Mouse (Mus musculus): Measurements from ENCODE around the gene Appbp2. TPM values are rescaled to one million over a fixed set of nuclear protein-coding genes. Genes with fewer than 3 reads are reported as not detected.

The Appbp2 gene
- polyA plus RNA-seq, 1 experiment from 2014 or later, result 39.4 TPM

DNA sequence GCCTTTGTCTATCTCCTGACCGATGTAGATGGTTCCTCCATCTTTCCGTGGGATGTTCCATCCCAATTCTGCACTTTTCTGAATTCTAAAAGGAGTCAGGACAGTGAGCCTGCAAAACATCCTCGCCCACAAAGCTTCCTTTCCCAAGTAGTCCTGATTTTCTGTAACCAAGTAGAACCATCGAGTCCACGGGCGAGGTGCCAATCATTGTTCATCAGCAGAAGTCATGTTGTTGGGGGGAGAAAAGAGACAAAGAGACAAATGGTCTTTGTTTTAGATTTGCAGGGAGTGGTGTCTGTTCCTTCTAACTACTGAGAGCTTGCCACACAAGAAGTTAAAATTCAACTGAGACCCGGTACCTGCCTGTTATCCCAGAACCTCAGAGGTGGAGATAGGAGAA, 18.7 kb upstream of the Appbp2 start:
- no peak for ATAC-seq (ENCODE audit: insufficient read depth, low FRiP score, low read depth)
- H3K4me2 ChIP-seq, result no peak overlapping the region
- H3K27me3 ChIP-seq (replicated peaks), result no peaks in the 10 kb centered on the region
- H3K9ac ChIP-seq, result no peak overlapping the region
- no peak overlapping the region for H3K27ac ChIP-seq
- H3K4me3 ChIP-seq (replicated peaks), result no peak overlapping the region
- no peaks in the 10 kb centered on the region for H3K4me1 ChIP-seq
- H3K9me3 ChIP-seq, result no peaks in the 10 kb centered on the region
- H3K36me3 ChIP-seq, result no peaks in the 10 kb centered on the region
- WGBS, result 70% methylated on average over 7 of the region's 7 CpGs

DNA sequence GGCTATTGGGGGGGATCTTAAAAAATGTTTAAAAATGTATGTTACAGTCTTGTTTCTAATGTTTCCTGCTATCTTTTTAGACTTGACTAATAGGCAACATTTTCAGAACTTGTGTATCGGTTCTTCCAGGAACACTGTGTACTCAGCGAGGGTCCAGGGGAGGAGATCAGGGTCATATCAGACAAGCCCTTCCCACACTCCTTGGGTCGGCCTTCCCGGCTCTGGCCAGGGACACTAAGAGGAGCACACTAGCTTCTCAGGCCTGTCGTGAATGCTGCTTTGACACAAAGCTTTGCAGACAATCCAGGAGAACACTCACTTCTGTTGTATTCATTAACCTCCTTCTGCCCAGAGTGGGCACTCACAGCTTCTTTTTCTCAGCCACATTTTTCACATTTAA, 18.1 kb upstream of the Appbp2 start:
- H3K9me3 ChIP-seq, result no peaks in the 10 kb centered on the region
- no peaks in the 10 kb centered on the region for H3K27me3 ChIP-seq (replicated peaks)
- H3K4me3 ChIP-seq (replicated peaks), result no peak overlapping the region
- no peak overlapping the region for H3K27ac ChIP-seq
- no peak overlapping the region for H3K9ac ChIP-seq
- WGBS, result 65% methylated on average over 5 of the region's 5 CpGs
- no peak for ATAC-seq (ENCODE audit: insufficient read depth, low FRiP score, low read depth)
- no peaks in the 10 kb centered on the region for H3K4me1 ChIP-seq
- no peak overlapping the region for H3K4me2 ChIP-seq
- H3K36me3 ChIP-seq, result no peaks in the 10 kb centered on the region

DNA sequence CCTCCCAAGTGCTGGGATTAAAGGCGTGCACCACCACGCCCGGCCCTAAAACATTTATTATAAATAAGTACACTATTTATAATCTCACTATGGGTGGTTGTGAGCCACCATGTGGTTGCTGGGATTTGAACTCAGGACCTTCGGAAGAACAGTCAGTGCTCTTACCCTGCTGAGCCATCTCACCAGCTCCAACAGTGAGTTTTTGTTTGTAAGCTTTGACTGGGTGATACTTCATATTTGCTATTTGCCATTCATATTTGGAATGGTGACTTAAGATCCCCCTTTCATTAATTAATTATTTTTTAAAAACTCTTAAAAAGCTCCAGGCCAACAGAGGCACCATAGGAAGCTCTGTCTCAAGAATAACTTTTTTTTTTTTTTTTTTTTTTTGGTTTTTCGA, 17.0 kb upstream of the Appbp2 start:
- no peak for ATAC-seq (ENCODE audit: insufficient read depth, low FRiP score, low read depth)
- Histone ChIP-seq H3K4me3 (replicated peaks) (no peak overlapping the region), H3K36me3 (no peaks in the 10 kb centered on the region), H3K4me1 (no peaks in the 10 kb centered on the region), H3K4me2 (no peak overlapping the region), H3K27ac (no peak overlapping the region), H3K27me3 (replicated peaks) (no peaks in the 10 kb centered on the region), H3K9ac (no peak overlapping the region), H3K9me3 (no peaks in the 10 kb centered on the region)
- 87% methylated on average over 5 of the region's 5 CpGs for WGBS

DNA sequence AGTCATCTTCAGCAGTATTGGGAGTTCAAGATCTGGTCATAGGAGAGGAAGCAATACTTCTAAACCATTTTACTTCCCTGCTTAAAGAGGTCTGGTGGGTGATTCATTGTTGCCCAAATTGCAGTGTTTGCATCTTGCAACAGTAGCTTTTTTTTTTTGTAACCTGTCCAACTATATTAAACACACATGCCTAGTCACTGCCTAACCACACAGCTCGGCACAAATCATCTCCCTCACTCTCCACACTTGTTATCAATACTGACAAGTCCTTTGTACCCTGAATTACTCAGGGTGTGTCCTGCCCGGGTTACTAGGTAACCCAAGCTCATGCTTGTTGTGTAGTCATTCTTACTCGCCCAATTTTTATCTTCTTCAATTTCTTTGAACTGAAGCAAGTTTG, 15.5 kb upstream of the Appbp2 start:
- no peaks in the 10 kb centered on the region for H3K27me3 ChIP-seq (replicated peaks)
- 43% methylated on average over 3 of the region's 3 CpGs for WGBS
- H3K9ac ChIP-seq, result no peak overlapping the region
- H3K4me3 ChIP-seq (replicated peaks), result no peak overlapping the region
- peak; percentile 63; the same call in 1 of the 2 replicates for ATAC-seq (ENCODE audit: insufficient read depth, low FRiP score, low read depth)
- no peaks in the 10 kb centered on the region for H3K9me3 ChIP-seq
- H3K4me2 ChIP-seq, result no peak overlapping the region
- no peaks in the 10 kb centered on the region for H3K4me1 ChIP-seq
- H3K27ac ChIP-seq, result no peak overlapping the region
- H3K36me3 ChIP-seq, result no peaks in the 10 kb centered on the region

DNA sequence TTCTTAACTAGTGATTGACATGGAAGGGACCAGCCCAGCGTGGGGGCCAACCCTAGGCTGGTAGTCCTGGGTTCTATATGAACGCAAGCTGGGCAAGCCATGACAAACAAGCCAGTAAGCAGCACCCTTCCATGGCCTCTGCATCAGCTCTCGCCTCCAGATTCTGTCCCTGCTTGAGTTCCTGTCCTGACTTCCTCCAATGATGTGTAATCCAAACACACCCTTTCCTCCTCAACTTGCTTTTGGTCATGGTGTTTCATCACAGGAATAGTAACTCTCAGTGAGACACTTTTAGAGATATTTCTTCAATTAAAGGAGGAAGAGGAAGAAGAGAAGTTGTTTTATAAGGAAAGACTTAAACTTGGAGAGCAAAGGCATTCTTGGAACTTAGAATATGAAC, 14.4 kb upstream of the Appbp2 start:
- Histone ChIP-seq H3K9ac (no peak overlapping the region), H3K9me3 (no peaks in the 10 kb centered on the region), H3K4me2 (no peak overlapping the region), H3K4me1 (no peaks in the 10 kb centered on the region), H3K27me3 (replicated peaks) (no peaks in the 10 kb centered on the region), H3K36me3 (no peaks in the 10 kb centered on the region), H3K4me3 (replicated peaks) (no peak overlapping the region), H3K27ac (no peak overlapping the region)
- 78% methylated on average over 3 of the region's 3 CpGs for WGBS
- ATAC-seq (ENCODE audit: insufficient read depth, low FRiP score, low read depth), result no peak

DNA sequence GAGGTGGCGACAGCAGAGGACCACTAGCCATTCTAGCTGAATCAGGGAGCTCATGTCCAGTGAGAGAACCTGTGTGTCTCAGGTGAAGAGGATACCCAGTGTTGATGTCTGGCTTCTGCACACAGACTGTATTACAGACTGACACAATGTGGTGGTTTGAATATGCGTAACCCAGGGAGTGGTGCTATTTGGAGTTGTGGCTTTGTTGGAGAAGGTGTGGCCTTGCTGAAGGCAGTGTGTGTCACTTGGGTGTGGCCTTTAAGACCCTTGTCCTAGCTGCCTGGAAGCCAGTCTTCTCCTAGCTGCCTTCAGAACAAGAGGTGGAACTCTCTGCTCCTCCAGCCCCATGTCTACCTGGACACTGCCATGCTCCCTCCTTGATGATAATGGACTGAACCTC, 13.2 kb upstream of the Appbp2 start:
- no peak overlapping the region for H3K27ac ChIP-seq
- ATAC-seq (ENCODE audit: insufficient read depth, low FRiP score, low read depth), result no peak

DNA sequence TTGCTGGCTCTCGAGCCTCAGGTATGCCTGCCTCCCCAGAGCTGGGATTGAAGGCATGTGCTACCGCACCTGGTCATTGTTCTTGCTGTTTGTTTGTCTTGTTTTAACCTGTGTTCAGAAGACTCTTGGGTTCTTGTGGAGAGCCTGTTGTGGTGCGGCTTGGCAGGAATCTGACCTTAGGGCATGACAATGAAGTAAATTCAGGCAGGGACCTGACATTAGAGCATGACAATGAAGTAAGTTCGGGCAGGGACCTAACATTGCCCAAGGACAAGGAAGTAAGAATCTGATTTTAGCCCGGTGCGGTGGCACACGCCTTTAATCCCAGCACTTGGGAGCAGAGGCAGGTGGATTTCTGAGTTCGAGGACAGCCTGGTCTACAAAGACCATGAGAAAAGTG, 6.3 kb upstream of the Appbp2 start:
- H3K4me1 ChIP-seq, result no peaks in the 10 kb centered on the region
- H3K9me3 ChIP-seq, result no peaks in the 10 kb centered on the region
- no peaks in the 10 kb centered on the region for H3K27me3 ChIP-seq (replicated peaks)
- no peak overlapping the region for H3K4me3 ChIP-seq (replicated peaks)
- no peak overlapping the region for H3K27ac ChIP-seq
- H3K36me3 ChIP-seq, result no peaks in the 10 kb centered on the region
- no peak overlapping the region for H3K9ac ChIP-seq
- no peak overlapping the region for H3K4me2 ChIP-seq
- ATAC-seq (ENCODE audit: insufficient read depth, low FRiP score, low read depth), result no peak
- 85% methylated on average over 8 of the region's 8 CpGs for WGBS

More for the DNA sequence above, 13.2 kb upstream of the Appbp2 start:
- no peak overlapping the region for H3K9ac ChIP-seq
- H3K36me3 ChIP-seq, result no peaks in the 10 kb centered on the region
- 90% methylated on average over 2 of the region's 2 CpGs for WGBS
- no peaks in the 10 kb centered on the region for H3K9me3 ChIP-seq
- no peaks in the 10 kb centered on the region for H3K27me3 ChIP-seq (replicated peaks)
- H3K4me3 ChIP-seq (replicated peaks), result no peak overlapping the region
- H3K4me1 ChIP-seq, result no peaks in the 10 kb centered on the region
- H3K4me2 ChIP-seq, result no peak overlapping the region

DNA sequence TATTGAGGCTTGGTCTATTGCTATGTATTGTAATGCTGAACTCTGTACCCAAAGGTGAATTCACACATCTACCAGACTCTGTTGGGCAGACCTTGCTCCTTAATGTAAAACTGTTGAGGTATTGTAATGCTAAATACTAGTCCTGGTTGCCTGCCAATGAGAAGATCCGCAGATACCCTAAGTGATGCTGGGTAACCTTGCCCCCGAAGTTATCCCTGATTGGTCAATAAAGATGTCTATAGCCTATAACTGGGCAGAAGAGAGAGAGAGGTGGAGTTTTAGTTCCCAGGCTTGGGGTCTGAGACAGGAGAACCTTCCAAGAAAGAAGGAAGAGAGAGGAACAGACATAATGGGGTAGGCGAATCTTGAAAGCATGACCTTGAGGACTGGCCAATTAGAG, 5.3 kb upstream of the Appbp2 start:
- Histone ChIP-seq H3K4me2 (no peak overlapping the region), H3K9ac (no peak overlapping the region), H3K4me3 (replicated peaks) (no peak overlapping the region), H3K4me1 (0 out of 2 replicates have a peak, but pooled peaks cover 3% of the 10 kb centered on the region), H3K27me3 (replicated peaks) (no peaks in the 10 kb centered on the region), H3K36me3 (no peaks in the 10 kb centered on the region), H3K9me3 (no peaks in the 10 kb centered on the region), H3K27ac (no peak overlapping the region)
- WGBS, result 88% methylated on average over 3 of the region's 3 CpGs
- ATAC-seq (ENCODE audit: insufficient read depth, low FRiP score, low read depth), result no peak

DNA sequence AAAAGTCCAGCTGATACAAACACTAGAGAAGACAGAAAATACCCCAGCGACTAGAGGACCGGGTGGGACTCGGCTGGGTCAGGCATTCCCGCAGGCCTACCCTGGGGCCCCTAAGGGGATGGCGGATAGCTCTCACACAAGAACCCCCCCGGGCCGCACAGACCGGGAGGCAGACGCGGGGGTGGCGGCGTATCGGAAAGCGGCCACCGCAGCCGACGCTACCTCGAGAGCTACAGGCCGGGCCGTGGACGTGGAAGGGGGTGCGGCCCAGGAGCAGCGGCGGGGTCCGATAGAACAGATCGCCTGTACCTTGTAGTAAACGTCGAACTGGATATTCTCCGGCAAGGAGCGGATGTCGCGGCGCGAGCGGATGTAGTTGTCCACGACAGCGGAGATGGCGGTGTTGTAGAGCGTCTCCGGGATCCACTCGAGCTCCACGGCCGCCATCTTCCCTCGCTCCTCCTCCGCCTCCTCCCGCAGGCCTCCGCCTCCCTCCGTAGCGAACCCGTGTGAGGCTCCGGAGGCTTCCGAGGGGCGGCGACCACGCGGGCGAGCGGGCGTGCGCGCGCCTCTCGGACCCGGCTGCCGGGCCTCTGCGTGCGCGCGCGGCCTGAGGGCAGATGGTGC, 454 bp downstream of the Appbp2 start:
- no peaks in the 10 kb centered on the region for H3K9me3 ChIP-seq
- ATAC-seq (ENCODE audit: insufficient read depth, low FRiP score, low read depth), result peak; percentile 90
- WGBS, result under 1% methylated on average over 66 of the region's 70 CpGs
- H3K27ac ChIP-seq, result peak overlapping the region; percentile 99
- no peaks in the 10 kb centered on the region for H3K27me3 ChIP-seq (replicated peaks)
- H3K4me2 ChIP-seq, result peak overlapping the region; percentile 70
- peak overlapping the region; percentile 94 for H3K4me3 ChIP-seq (replicated peaks)
- 0 out of 2 replicates have a peak, but pooled peaks cover 3% of the 10 kb centered on the region for H3K4me1 ChIP-seq
- peak overlapping the region; percentile 84 for H3K9ac ChIP-seq
- H3K36me3 ChIP-seq, result no peaks in the 10 kb centered on the region

DNA sequence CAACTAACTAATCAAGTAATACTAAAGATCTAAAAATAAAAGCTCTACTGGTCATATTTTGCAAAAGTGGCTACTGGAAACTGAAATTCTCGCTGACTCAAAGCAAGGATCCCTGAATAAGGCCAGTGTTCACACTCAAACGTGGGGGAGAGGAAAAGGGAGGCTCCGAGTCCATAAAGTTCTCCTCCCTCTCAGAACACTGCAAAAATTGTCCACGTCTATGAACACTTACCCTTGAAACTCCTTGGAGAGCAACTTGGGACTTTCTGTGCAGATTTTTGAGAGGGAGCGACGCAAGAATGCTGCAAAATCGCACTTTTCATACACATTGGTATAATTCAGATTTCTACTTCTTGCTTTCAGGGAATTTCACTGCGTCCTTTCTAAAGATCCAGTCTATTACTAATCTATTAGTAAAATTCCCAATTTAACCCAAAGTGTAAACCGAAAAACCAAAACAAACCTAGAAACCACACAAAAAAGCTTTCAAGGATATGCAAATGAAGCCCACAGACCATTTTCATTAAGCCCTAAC, 1.2 kb downstream of the Appbp2 start:
- peak overlapping the region; percentile 94 for H3K4me3 ChIP-seq (replicated peaks)
- no peaks in the 10 kb centered on the region for H3K36me3 ChIP-seq
- no peaks in the 10 kb centered on the region for H3K9me3 ChIP-seq
- peak overlapping the region; percentile 70 for H3K4me2 ChIP-seq
- ATAC-seq (ENCODE audit: insufficient read depth, low FRiP score, low read depth), result no peak
- 3% methylated on average over 9 of the region's 9 CpGs for WGBS
- H3K4me1 ChIP-seq, result 0 out of 2 replicates have a peak, but pooled peaks cover 3% of the 10 kb centered on the region
- peak overlapping the region; percentile 99 for H3K27ac ChIP-seq
- H3K9ac ChIP-seq, result peak overlapping the region; percentile 84
- H3K27me3 ChIP-seq (replicated peaks), result no peaks in the 10 kb centered on the region

DNA sequence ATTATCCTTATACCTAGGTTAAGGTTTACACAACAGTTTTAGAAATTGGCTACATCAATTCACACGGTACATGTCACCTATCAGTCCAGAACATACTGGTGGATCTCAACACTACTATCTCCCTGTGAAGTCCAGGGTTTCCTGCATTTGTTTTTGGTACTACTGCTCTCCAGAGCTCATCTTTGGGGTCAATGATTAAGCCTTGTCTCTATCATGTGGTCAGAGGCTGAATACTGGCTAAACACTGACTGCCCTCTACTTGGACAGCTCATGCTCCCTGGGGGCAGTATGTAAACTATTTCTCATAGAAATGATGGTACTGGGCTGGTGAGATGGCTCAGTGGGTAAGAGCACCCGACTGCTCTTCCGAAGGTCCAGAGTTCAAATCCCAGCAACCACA, 11.7 kb downstream of the Appbp2 start:
- Histone ChIP-seq H3K36me3 (0 out of 2 replicates have a peak, but pooled peaks cover 4% of the 10 kb centered on the region), H3K4me1 (no peaks in the 10 kb centered on the region), H3K27me3 (replicated peaks) (no peaks in the 10 kb centered on the region), H3K4me3 (replicated peaks) (no peak overlapping the region), H3K4me2 (no peak overlapping the region), H3K27ac (no peak overlapping the region), H3K9ac (no peak overlapping the region), H3K9me3 (no peaks in the 10 kb centered on the region)
- no peak for ATAC-seq (ENCODE audit: insufficient read depth, low FRiP score, low read depth)
- WGBS, result 98% methylated on average over 3 of the region's 3 CpGs

DNA sequence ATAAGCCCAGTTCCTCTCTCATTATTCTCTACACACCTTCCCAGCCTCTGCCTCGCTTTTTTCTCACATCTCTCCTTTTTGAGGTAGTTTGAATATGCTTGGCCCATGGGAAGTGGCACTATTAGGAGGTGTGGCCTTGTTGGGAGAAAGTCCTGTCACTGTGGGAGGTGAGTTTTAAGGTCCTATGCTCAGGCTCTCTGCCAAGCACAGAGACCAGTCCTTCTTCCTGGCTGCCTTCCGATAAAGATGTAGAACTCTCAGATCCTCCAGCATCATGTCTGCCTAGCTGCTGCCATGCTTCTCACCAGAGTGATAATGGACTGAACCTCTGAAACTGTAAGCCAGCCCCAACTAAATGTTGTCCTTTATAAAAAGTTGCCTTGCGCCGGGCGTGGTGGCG, 12.4 kb downstream of the Appbp2 start:
- no peak overlapping the region for H3K4me3 ChIP-seq (replicated peaks)
- 95% methylated on average over 6 of the region's 6 CpGs for WGBS
- 0 out of 2 replicates have a peak, but pooled peaks cover 4% of the 10 kb centered on the region for H3K36me3 ChIP-seq

More for the DNA sequence above, 12.4 kb downstream of the Appbp2 start:
- H3K4me1 ChIP-seq, result no peaks in the 10 kb centered on the region
- no peaks in the 10 kb centered on the region for H3K27me3 ChIP-seq (replicated peaks)
- no peak overlapping the region for H3K27ac ChIP-seq
- no peak for ATAC-seq (ENCODE audit: insufficient read depth, low FRiP score, low read depth)
- H3K4me2 ChIP-seq, result no peak overlapping the region
- H3K9me3 ChIP-seq, result no peaks in the 10 kb centered on the region
- H3K9ac ChIP-seq, result no peak overlapping the region

All from stomach, embryonic 15.5 days (tissue).